Mouse (Mus musculus) forebrain, embryonic 10.5 days (tissue): ENCODE data around the gene Pik3c2g. TPM values are rescaled to one million over a fixed set of nuclear protein-coding genes. Genes with fewer than 3 reads are reported as not detected.

Experiments
- DNase-seq: peaks from one replicate; pipeline ENCODE4 v3.0.0-alpha.2; 2017; ENCODE audit warnings: low spot score; ENCODE audit errors: extremely low spot score
- H3K27ac ChIP-seq: fragments of 300-500 bp; sonication (generic); 2 replicates; pipeline ENCODE4 v1.5.1; 2016; ENCODE audit warnings: mild to moderate bottlenecking
- H3K27me3 ChIP-seq: fragments of 300-500 bp; sonication (generic); 2 replicates; pipeline ENCODE4 v1.6.1; 2016; ENCODE audit warnings: mild to moderate bottlenecking; ENCODE audit not compliant: poor library complexity, severe bottlenecking
- H3K36me3 ChIP-seq: fragments of 300-500 bp; sonication (generic); replicated peaks from 2 replicates; pipeline ENCODE4 v1.6.1; 2016; ENCODE audit warnings: mild to moderate bottlenecking, moderate library complexity
- H3K4me1 ChIP-seq: fragments of 300-500 bp; sonication (generic); 2 replicates; pipeline ENCODE4 v1.6.1; 2016
- H3K4me3 ChIP-seq: fragments of 300-500 bp; sonication (generic); 2 replicates; pipeline ENCODE4 v1.5.1; 2016; ENCODE audit warnings: mild to moderate bottlenecking, moderate library complexity
- H3K9me3 ChIP-seq: fragments of 300-500 bp; sonication (generic); 2 replicates; pipeline ENCODE4 v1.6.1; 2016; ENCODE audit warnings: mild to moderate bottlenecking, moderate library complexity
- WGBS: fragments of 180-500 bp; shearing (Covaris S2); methylation state at CpG from one replicate; pipeline ENCODE4 v1.1.7; 2016; 5-methylcytosine and 5-hydroxymethylcytosine counted together
- polyA plus RNA-seq: library from polyadenylated mRNA; unstranded; fragments of >200 nt; fragmentation: Nextera tagmentation; extraction: Ambion mirVana; gene quantifications from 2 replicates; pipeline ENCODE4 v1.2.1, GENCODE M21; 2016

Pik3c2g gene
- polyA plus RNA-seq, 1 experiment from 2014 or later = not detected

DNA sequence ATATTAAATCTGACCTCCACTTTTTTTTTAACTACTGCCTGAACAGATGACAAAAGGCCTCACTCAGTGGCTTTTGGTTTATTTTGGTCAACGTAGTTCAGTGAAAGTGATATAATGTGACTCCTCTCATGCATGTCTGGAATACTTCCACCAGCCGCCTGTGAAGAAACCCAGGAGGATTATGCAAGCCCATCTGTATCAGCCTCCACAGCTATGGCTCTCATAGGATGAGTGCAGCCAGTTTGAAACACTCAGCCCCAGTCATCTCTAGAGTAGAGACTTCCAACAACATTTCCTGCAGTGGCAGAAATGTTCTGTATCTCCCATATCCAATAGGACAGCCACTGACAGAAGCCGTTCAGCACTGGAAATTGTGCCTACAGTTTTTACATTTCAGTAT, 391.1 kb downstream of the Pik3c2g start:
- no peaks in the 10 kb centered on the region for H3K27me3 ChIP-seq
- H3K9me3 ChIP-seq = no peaks in the 10 kb centered on the region
- 66% methylated on average over 3 of the region's 3 CpGs for WGBS
- no peak for DNase-seq
- H3K4me3 ChIP-seq = no peak overlapping the region
- peaks cover 12% of the 10 kb centered on the region for H3K4me1 ChIP-seq
- no peak overlapping the region for H3K27ac ChIP-seq
- H3K36me3 ChIP-seq = no peaks in the 10 kb centered on the region

DNA sequence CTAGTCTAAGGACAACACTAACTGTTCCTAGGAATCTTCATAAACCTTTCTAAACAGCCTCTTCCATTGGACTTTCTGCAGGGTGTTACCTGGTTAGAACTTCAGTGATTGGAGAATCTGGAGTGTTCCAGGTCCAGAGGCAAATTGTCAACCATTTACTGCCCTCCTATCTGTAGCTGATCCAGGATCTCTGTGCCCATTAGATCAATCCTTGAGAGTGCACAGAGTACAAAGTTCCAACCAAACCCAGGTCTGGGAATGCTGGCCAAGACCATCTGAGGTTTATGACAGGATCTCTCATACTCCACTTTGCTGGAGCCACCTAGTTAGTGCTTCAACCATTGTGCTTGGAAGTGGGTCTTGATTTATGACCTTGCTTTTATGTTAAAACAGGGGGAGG, 394.0 kb downstream of the Pik3c2g start:
- no peak for DNase-seq
- peaks cover 12% of the 10 kb centered on the region for H3K4me1 ChIP-seq

DNA sequence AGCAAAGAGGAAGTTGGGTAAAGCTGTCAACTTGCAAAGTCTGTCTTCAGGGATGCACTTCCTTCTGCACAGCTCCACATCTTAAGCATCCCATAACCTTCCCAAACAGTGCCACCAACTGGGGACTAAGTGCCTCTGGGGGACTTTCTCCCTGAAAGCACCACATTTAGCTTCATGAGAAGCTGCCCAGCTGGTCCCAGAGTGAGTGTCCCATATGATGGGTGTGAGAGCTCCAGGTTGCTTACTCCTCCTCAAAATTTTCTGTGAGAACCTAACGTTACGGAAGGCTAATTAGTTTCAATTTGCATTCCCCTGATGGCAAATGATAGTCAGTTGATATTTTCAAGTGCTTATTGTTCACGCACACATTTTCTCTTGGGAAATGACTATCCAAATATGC, 397.0 kb downstream of the Pik3c2g start:
- peaks cover 7% of the 10 kb centered on the region for H3K4me1 ChIP-seq
- 93% methylated on average over 3 of the region's 3 CpGs for WGBS
- H3K27me3 ChIP-seq = no peaks in the 10 kb centered on the region

More for the DNA sequence above, 394.0 kb downstream of the Pik3c2g start:
- Histone ChIP-seq H3K36me3 (no peaks in the 10 kb centered on the region), H3K4me3 (no peak overlapping the region), H3K27me3 (no peaks in the 10 kb centered on the region), H3K9me3 (no peaks in the 10 kb centered on the region), H3K27ac (no peak overlapping the region)

DNA sequence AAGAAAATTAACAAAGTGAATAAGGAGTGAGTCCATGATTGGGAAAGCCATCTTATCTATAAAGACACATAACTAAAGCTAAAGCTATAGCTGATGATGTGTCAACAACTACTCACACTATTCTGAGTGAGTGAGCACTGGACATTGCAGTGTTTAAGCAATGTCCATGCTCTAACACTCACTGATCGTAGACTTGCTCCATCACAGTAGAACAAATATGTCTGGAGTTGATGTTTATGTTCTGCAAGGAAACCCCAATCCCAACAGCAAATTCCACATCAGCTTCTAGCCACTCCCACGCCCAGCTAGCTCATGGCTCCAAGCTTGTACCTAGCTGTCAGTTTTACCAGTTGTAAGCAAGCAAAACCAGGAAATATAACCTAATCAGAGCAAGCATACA, 399.5 kb downstream of the Pik3c2g start:
- H3K4me3 ChIP-seq = no peak overlapping the region
- H3K27me3 ChIP-seq = no peaks in the 10 kb centered on the region
- no peaks in the 10 kb centered on the region for H3K4me1 ChIP-seq
- DNase-seq = no peak
- no peak overlapping the region for H3K27ac ChIP-seq
- H3K9me3 ChIP-seq = no peaks in the 10 kb centered on the region
- no peaks in the 10 kb centered on the region for H3K36me3 ChIP-seq
- 87% methylated on average over 2 of the region's 2 CpGs for WGBS

More for the DNA sequence above, 397.0 kb downstream of the Pik3c2g start:
- no peaks in the 10 kb centered on the region for H3K36me3 ChIP-seq
- no peak overlapping the region for H3K27ac ChIP-seq
- no peak overlapping the region for H3K4me3 ChIP-seq
- H3K9me3 ChIP-seq = no peaks in the 10 kb centered on the region
- DNase-seq = no peak

DNA sequence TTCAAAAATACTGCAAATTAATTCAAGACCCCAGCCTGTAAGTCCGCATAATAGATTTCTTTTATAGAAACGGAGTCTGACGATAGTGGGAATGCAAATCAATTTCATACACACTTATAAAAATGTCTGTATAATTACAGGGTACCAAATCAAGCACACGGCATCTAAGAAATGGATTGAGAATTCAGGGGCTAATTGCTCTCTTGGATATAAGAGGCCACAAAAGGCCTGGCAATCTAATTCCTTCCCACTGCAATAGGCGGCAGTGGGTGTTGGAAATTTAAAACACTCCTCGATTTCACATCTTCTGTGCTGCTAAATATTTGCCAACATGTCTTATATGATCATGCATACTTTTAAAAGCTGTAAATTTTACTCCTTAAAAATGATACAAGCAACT, 402.1 kb downstream of the Pik3c2g start:
- Histone ChIP-seq H3K4me1 (no peaks in the 10 kb centered on the region), H3K9me3 (no peaks in the 10 kb centered on the region), H3K4me3 (no peak overlapping the region), H3K36me3 (no peaks in the 10 kb centered on the region), H3K27ac (no peak overlapping the region), H3K27me3 (no peaks in the 10 kb centered on the region)
- 89% methylated on average over 6 of the region's 6 CpGs for WGBS
- no peak for DNase-seq

DNA sequence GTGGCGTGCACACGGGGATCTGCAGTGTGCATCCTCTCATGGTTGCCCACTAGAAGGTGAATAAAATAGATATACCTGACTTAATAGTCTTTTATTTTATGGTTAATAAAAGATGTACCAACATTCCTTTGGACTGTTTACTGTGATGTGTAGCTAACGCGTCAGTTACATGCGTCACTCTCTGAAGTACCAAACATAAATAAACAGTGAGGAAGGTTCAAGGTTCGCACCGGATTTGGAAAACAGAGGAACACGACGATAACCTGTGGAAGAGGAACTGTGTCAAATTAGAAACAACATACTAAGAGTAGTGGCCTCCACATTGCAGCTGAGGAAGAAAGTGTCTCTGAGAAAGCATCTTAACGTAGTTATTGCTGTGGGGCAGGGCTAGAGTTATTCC, 402.6 kb downstream of the Pik3c2g start:
- WGBS = 94% methylated on average over 10 of the region's 10 CpGs

DNA sequence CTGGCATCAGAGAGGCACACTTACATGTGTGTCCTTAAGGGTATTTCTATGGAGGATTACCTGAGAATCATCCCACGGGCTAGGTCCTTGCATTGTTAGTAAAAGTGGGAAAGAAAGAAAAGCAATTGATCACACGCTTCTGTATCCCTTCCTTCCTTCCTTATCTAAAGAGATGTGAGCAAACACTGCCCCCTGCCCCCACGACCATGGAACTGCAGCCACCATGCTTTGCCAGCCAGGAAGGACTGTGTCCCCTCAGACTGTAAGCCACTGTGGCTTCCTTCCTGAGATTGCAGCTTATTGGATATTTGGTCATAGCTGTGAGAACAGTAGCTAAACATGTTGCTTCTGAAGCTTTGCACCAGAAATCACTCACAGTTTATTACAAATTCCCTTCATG, 418.2 kb downstream of the Pik3c2g start:
- 85% methylated on average over 3 of the region's 3 CpGs for WGBS
- H3K4me3 ChIP-seq = no peak overlapping the region
- no peaks in the 10 kb centered on the region for H3K36me3 ChIP-seq
- DNase-seq = no peak
- peaks cover 7% of the 10 kb centered on the region; the same call in 1 of the 2 replicates for H3K9me3 ChIP-seq
- no peaks in the 10 kb centered on the region for H3K27me3 ChIP-seq
- no peak overlapping the region for H3K27ac ChIP-seq
- H3K4me1 ChIP-seq = no peaks in the 10 kb centered on the region

More for the DNA sequence above, 402.6 kb downstream of the Pik3c2g start:
- H3K9me3 ChIP-seq = no peaks in the 10 kb centered on the region
- no peaks in the 10 kb centered on the region for H3K27me3 ChIP-seq
- H3K4me1 ChIP-seq = no peaks in the 10 kb centered on the region
- no peak overlapping the region for H3K27ac ChIP-seq
- H3K36me3 ChIP-seq = no peaks in the 10 kb centered on the region
- no peak for DNase-seq
- H3K4me3 ChIP-seq = no peak overlapping the region

Other genes starting within 250 kb of the Pik3c2g start
- not detected in 2 replicates for gene Rergl, start 85.2 kb upstream of the Pik3c2g start, polyA plus RNA-seq